8 mouse cellular contexts compared by ENCODE assay signal in genomic region chr3:105538819-105539607, GRCm38 (mm10).
DNase-seq lines count a peak whose midpoint lies in the region; ATAC-seq lines count a peak whose summit lies in the region.

No protein-coding gene starts in this region.

- 13% methylated on average over 13 of the region's 13 CpGs for WGBS in neural tube, embryonic 11.5 days
- 30% methylated on average over 13 of the region's 13 CpGs for whole genome bisulfite sequencing in hindbrain, embryonic 10.5 days

- ATAC-seq in neural tube, embryonic 11.5 days (ENCODE audit: insufficient read depth, low FRiP score, low TSS enrichment): peak; percentile 90

- no peak overlapping the region for H3K4me3 ChIP-seq in neural tube, embryonic 11.5 days (ENCODE audit: low read depth, low read length)
- H3K4me3 ChIP-seq in hindbrain, embryonic 10.5 days: no peak overlapping the region

- no peak overlapping the region for H3K9ac ChIP-seq in neural tube, embryonic 11.5 days (ENCODE audit: low read length)

- H3K36me3 ChIP-seq in neural tube, embryonic 11.5 days (ENCODE audit: control insufficient read depth, insufficient read depth, low read length): no peaks in the 10 kb centered on the region
- no peaks in the 10 kb centered on the region for H3K36me3 ChIP-seq in hindbrain, embryonic 10.5 days

- H3K27me3 ChIP-seq in neural tube, embryonic 11.5 days (ENCODE audit: control insufficient read depth, insufficient read depth, low read length): no peaks in the 10 kb centered on the region
- H3K27me3 ChIP-seq in hindbrain, embryonic 10.5 days (ENCODE audit: insufficient read depth, poor library complexity, severe bottlenecking): no peaks in the 10 kb centered on the region

- no peak overlapping the region for H3K27ac ChIP-seq in neural tube, embryonic 11.5 days (ENCODE audit: low read depth, low read length)
- peak overlapping the region; percentile 69 for H3K27ac ChIP-seq in hindbrain, embryonic 10.5 days

- DNase-seq in adrenal gland, postnatal 10 days: peak; percentile 40
- DNase-seq in adrenal gland, adult 8-10 months: no peak
- no peak for DNase-seq in neural tube, embryonic 11.5 days (ENCODE audit: low spot score)
- DNase-seq in neural tube, embryonic 10.5 days (ENCODE audit: extremely low spot score, low spot score): no peak
- DNase-seq in hindbrain, embryonic 10.5 days (ENCODE audit: low spot score): peak; percentile 34
- DNase-seq in retina, postnatal 1 day: peak; percentile 83
- no peak for DNase-seq in spleen, postnatal 14 days (ENCODE audit: low spot score in 2 of 2)
- DNase-seq in gastrocnemius, adult 8-10 months (ENCODE audit: low spot score in 2 of 2): no peak

- 0 out of 2 replicates have a peak overlapping the region, but pooled peaks have one; percentile 12 for H3K4me2 ChIP-seq in neural tube, embryonic 11.5 days (ENCODE audit: low read depth)

- no peaks in the 10 kb centered on the region for H3K9me3 ChIP-seq in neural tube, embryonic 11.5 days (ENCODE audit: control insufficient read depth, low read length)
- H3K9me3 ChIP-seq in hindbrain, embryonic 10.5 days: no peaks in the 10 kb centered on the region

- peaks cover 11% of the 10 kb centered on the region; the same call in 1 of the 2 replicates for H3K4me1 ChIP-seq in neural tube, embryonic 11.5 days (ENCODE audit: control insufficient read depth, insufficient read depth, low read length)
- H3K4me1 ChIP-seq in hindbrain, embryonic 10.5 days (replicated peaks): peaks cover 18% of the 10 kb centered on the region

Comparison
In these comparisons a context has a peak if more than half of its experiments do, and no peak if none do; other contexts are left out.
1. DNase-seq: peak in adrenal gland, postnatal 10 days (single experiment), hindbrain, embryonic 10.5 days (single experiment) and retina, postnatal 1 day (single experiment); none in adrenal gland, adult 8-10 months (single experiment), neural tube, embryonic 11.5 days (single experiment), neural tube, embryonic 10.5 days (single experiment), spleen, postnatal 14 days (0 of 2) and gastrocnemius, adult 8-10 months (0 of 2).